Mouse (Mus musculus): ENCODE data around the gene Ercc6.

Gene Ercc6

DNA sequence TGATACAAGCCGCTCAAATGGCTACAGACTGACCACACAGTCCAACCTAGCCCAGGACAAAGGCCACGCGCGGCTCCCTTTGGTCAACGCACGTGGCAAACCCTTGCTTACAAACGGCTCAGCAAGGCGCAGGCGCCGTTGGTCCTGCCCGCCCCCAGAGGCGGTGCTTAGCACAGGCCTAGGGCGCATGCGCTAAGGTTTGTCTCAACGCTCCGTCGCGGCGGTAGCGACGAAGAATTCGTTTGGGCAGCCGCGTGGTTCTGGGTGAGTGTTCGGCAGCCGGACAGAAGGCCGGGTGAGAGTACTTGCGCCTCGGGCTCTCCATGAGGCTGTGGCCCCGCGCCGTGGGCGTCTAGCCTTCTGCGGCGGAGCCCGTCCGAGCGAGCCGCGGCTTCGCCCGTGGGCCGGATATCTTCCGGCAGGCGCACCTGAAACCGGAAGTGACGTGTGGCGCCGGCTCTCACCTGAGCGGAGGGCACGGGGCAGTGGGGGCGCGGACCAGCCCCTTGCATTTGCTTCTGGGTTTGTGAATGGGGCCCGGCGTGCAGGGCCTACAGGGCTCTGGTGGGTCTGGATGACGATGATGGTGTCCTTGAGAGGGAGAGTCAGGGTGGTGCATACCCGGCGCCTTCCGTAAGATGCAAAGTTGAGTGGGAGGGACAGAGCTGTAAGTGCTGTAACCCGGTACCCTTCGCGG lies at the start of gene Ercc6:
TSS of gene Ercc6 (plus strand) at position 186 of the 697 bp plus-strand sequence.
- DNase-seq = peak; percentile 93

DNA sequence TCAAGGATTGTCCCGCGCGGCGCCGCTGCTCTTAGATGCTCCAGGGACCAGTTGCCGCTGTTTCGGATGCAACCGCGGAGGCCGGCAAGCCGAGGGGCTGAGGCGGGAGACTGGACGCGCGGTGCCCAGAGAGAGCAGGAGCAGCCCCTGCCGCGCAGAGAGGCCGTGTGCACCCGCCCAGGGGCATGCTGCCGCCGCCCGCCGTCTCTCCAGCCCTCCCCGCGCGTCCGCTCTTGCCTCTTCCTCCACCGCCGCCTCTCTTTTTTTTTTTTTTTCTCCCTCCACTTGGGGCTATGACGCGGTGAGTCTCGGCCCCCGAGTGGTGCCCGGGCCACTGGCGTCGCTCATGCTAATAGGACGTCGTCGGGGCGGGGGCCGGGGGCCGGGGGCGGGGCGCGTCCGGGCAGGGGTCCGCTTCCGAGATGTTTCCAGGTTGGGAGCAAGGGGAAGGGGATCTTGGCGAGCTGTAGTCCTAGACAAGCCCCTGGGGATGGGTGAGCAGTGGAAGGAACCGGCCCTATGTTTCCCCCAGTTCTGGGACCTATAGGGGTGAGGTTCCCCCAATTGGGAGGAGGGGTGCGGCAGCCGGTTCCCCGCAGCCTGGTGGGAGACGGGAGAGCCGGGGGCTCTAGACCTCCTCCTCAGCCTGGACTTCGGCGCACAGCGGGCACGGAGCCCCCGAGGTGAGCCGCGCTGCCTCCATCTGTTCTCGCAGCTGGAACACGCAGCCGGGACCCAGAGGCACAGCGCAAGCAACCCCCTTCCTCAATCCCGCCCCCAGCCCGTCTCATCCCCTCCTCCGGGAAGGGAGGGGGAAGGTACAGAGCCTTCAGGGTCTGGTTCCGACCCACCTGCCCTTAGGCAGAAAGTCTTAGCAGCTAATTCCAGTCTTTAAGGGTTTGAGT lies 48.5 kb upstream of the Ercc6 start, which contains the start of gene Slc18a3:
TSS of gene Slc18a3 (minus strand) at position 250 of the 905 bp plus-strand sequence.
- DNase-seq = no peak

DNA sequence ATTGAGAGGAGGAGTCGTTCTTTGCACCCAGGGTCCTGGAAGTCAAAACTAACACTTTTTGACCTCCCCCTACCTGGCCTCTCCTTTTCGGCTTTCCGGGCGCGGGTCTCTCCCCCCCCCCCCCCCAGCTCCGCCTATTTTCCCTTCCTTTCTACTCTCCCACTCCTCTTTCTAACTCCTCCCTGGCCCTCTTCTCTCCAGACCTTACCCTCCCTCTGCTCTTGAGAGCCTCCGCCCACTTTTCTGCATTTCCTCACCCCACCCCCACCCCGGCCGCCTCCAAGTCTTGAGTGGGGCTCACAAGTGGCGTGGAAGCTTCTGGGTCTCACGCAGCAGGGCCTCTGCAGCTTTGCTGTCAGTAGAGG lies 47.8 kb upstream of the Ercc6 start:
- DNase-seq = no peak

DNA sequence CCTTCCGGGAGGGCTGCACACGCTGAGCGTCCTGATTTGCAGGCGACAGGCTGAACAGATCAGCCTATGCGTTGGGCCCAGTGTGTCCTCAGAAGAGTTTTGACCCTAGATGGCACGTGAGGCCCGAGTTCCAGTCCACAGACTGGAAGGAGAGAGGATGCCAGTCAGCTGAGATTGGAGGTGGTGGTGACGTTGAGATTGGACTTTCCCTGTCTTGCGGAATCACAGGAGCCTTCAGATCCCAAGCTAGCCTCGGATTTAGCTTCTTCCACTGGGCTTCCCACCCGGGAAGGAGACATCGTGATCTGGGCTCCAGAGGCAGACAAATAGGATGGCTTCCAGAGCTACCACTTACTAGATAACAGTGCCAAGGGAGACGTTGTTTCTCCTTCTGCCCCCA lies 47.4 kb upstream of the Ercc6 start, which contains the start of gene Chat:
TSS of gene Chat (minus strand) at position 101 of the 400 bp plus-strand sequence.
- DNase-seq = no peak

DNA sequence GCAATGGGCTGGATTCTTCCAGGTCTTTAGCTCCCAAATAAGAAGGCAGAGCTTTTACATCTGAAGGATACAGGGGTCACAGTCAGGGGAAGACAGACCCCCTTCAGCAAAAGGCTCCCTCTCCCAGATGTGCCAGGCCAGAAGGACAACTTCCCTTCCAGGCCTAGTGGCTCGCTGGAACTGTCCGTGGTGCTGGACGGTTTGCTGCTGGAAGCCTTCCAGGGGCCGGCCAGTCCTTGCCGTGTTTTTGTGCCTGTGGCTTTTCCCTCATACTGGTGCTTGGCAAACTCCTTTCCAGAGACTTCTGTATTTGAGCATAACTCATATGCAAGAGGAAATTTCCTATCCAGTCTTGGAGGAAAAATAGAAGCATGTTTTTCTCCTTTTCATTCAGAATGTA lies 45.7 kb upstream of the Ercc6 start:
- DNase-seq = no peak

DNA sequence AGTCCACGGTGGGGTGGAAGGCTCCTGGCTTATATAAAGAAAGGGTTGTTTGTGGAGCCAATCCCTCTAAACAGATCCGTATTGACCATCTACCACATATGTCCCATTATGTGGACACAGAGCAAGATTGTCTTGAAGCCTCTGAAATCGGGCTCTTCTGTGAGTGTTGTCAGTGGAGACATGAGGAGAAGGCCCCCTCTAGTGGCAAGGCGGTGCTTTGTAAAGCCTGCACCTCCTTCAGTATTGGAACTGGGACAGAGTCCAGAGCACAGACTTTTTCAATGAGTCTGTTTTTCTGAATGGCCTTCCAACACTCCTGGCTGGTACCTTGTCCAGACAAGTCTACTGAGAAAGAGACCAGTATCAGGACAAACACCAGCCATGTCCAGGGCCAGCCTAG lies 40.3 kb upstream of the Ercc6 start:
- peak; percentile 46 for DNase-seq

DNA sequence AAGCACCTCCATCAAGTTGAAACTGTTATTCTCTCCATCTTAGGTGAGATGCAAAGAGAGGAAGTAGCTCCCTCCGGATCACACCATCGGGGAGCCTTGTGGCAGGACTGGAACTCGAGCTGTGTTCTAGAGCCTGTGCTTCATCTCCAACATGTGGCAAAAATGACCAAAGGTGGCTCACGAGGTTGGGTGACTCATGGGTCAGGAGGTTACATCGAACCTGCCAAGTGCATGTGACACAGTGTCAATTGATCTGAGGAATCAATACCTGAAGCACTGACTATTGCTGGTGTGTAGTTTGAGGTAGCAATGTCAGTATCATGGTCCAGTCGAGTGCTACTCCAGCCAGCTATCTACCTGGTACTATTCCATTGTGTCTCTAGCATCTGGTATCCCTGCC lies 36.8 kb upstream of the Ercc6 start:
- DNase-seq = no peak

DNA sequence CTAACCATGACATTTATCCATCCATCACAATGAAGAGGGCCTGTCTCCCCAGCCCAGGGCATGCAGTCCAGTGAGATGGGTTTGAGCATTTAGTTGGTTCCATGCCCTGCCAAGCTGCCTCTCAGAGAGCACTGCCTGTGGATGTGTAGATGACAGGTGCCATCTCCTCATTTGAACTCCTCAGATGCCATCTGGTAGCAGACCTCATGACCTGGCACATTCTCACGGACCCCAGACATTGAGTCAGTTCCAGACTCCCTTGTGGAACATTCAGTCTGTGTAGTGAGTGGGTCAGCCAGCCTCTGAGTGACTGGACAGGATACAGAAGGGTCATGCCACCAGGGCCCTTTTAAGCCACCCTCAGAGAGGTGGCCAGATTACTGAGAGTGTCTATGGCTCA lies 35.7 kb upstream of the Ercc6 start:
- peak; percentile 18 for DNase-seq

DNA sequence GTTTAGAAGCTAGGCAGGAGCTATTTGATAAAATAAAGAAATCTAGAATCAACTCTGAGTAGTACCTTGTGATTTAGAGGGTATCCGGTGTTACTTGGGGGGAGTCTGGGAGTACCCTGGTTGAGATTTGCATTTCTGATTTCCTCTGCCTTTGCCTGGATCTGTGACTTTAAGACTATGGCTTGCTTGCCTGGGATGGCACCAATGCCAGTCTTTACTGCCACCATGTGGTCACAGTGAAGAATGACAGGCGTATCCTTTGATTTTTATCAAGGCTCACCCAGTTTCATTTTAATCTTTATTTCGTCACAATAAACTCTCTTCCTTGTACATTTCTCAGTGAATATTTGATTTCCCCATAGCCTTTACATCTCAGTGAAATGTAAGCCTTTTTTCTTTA lies 31.3 kb upstream of the Ercc6 start:
- no peak for DNase-seq

DNA sequence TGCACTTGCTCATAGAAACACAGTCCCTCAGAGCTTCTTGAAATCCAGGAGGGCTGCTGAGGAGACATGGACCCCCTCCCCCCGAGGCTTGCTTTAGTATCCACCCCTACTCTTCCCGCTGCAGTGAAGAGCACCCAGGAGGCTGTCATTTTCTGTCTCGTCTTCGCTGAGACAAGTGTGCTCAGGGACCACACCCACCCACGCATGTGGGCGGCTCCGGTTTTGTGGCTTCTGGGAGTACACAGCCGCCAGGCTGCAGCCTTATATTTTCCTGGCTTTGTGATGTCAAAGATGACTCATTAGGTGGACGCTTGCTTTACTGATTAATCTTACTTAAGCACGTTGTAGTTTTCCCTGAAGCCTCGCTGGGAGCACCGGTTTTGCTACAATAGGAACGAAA lies 20.8 kb upstream of the Ercc6 start:
- DNase-seq = no peak

DNA sequence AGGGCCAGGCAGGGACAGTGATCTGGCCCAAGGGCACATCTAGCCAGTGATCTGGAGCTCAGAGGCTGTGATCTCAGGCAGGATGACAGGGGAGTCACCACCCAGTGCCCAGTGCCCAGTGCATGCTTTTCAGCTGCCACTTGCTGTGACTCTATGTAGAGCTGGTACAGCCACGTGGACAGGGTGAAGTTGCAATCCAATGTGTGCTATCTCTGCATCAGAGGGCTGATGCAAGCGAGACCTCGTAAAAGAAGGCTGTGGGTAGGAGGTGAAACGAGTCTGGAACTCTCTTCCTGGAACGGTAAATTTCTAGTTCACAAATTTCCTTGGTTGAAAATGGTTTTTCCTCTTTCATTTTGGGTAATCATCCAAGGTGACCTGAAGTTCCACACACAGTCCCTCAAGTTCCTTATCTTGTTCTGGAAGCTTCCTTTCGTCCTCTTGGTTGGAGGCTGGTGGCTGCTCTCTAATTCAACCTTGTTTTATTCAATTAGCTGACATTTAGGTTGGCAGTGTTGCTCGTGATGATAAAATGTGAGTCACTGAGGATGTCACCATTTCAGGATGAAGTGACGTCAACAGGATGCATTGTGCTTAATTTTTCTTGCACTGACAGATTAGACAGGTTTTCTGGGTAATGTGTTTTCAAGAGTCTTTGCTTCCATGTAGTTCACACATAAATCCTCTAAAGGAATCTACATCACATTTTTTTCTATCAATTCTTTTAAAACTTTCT lies 17.0 kb upstream of the Ercc6 start:
- no peak for DNase-seq

DNA sequence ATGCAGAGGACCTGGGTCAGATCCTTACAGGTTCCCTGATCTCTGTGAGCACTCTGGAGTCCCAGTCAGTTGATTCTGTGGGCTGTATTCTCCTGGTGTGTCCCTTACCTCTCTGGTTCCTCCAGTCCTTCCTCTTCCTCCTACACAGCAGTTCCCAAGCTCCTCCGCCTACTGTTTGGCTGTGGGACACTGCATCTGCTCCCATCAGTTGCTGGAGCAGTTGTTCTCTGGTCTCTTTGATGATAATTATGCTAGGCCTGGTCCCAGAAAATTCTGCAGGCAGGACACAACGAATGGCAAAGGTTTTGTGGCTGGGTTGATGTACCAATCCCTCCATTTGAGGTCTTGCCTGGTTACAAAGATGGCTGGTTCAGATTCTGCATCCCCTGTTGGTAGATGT lies 12.0 kb upstream of the Ercc6 start:
- no peak for DNase-seq

DNA sequence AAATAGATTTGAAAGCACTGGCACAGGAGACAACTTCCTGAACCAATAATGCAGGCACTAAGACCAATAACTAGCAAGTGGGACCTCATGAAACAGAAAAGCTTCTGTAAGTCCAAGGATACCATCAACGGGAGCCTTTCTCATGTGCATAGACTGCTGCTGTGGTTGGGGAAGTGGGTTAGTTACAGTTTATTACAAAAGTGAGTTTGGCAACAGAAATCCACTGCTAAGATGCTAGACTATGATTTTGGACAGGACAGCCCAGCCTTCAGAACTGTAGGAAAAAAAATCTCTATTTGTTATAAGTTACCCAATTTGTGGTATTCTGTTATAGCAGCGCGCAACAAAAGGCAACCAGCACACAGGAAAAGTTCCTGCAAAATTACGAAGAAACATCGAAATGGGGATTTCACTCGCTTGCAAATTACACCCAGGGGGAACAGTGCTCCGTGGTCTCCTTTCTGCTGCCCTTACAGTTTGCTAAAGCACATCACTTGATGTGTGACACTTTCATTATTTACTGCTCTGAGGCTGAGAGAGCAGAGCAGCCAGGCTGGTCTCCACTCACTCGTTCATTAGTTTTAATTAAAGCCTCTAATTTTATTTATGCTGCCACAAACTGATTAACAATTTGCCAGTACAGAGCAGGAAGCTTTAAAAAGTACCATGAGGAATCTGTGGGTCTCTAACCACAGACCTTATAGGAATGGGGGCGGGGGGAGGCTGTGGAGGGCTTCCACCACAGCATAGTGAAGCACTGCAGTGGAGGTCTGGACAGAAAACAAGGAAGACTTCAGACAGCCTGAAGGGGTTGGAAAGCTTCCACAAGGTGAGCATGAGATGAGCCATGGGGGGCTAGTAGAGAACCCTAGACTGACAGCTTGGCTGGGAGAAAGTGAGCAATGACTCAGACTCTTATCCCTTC lies 10.3 kb upstream of the Ercc6 start:
- DNase-seq = no peak

DNA sequence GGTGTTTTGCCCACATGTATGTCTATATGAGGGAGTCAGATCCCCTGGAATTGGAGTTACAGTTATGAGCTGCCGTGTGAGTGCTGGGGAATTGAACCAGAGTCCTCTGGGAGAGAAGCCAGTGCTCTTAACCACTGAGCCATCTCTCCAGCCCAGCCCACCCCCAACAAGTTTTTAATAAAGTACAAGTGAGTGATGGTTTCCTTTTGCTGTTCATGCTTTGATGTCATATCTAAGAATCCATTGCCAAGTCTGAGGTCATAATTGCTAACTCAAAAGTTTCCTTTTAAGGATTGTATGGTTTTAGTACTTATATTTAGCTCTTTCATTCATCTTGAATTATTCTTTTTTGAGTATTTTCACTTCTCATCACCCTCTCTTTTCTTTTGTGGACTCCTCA lies 9.4 kb upstream of the Ercc6 start:
- DNase-seq = no peak

DNA sequence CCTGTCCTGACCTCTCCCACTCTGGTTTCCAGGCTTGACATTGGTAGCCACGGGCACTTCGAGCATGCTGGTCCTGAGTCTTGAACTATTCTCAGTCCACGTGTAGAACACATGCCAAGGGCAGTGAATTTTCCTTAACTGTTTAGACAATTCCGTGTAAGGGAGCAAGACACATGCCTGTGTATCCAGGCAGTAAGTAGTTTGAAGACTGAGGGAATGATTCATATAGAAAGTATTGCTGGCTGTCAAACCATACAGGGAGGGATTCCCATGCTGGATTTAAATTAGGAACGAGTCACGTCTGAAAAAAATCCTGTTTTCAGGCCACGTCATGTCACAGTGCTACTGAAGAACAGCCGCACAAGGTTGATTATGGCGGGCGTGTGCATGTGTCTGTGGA lies 7.0 kb upstream of the Ercc6 start:
- no peak for DNase-seq

DNA sequence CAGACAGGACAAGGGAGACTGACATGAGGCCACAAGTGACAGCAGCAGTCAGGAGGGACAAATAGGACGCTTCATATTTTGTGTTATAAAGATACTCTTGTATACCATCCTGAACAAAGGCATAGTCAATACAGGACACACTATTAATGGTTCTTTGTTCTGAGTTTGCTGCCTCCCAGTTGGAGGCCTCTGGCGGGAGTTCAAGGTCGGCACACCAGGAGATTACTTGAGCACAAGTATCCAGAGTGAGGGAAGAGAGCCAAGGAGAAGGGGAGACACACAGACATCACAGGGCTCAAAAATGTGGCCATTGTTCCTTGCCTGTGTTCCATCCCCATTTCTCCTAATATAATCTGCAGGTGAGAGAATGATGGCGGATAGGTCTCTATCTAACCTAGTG lies 6.1 kb upstream of the Ercc6 start:
- DNase-seq = no peak

DNA sequence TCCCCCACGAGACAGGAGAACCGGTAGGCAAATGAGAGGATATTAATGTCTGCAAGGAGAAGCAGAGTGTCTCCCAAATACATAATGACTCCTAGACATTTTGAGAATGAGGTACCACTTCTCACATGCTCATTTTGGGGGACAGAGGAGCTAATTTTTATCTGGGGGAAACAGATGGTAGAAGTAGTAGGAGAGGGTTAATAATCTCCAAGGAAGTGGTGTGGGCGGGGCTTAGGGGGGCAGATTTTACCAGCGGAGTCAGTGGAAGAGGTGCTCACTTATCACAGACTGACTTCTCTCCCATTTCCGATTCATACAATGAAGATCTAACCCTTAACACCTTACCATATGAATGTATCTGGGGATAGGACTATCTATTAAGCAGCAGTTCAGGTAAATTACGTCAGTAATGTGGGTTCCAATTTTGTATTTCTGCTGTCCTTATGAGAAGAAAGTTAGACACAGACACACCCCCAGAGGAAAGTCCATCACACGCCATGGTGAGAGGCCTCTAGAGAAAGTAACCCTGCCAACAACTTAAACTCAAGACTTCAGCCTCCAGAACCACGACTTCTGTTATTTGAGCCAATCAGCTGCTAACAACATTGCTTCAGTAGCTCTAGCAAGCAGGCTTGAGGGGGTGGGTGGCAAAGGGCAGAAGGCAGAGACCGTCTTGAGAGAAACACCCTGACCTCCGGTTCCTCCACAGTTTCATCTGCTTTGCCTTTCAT lies 5.1 kb upstream of the Ercc6 start:
- no peak for DNase-seq

DNA sequence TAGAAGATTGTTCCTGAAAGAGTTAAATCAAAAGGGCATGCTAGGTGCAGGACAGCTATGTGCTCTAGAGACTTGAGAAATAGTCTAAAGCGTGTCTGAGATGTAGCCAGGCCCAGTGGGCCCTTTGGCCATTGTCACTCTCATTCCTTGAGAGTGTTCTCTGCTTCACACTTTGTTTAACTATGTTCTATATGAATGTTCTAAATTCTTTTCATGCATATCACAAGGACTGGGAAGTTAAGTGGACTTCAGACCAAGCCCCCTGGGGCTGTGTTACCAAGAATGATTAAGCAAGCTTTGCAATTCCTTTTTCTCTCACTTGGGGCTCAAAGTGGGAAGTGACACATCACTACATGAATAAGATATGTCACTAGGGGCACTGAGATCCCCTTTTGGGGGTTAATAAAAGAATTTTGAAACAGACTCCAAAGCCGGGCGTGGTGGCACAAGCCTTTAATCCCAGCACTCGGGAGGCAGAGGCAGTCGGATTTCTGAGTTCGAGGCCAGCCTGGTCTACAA lies 3.8 kb upstream of the Ercc6 start:
- DNase-seq = no peak

DNA sequence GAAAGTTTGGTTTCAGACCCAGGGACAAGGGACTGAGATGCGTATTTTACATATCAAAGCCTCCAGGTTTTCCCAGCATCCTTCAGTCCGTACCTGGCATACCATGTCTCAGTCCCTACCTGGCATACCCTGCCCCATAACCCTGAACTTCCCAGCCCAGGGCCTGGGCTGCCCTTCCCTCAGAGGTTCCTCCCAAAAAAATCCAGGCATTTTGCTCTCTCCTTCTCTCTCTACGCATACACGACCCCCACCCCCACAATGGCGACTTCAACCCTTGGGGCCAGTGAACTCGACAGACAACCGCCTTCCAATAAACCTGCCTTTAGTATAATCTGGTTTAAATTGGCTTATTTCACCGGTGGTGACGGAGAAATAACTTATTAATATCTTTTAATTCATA lies 409 bp upstream of the Ercc6 start:
- DNase-seq = peak; percentile 39

DNA sequence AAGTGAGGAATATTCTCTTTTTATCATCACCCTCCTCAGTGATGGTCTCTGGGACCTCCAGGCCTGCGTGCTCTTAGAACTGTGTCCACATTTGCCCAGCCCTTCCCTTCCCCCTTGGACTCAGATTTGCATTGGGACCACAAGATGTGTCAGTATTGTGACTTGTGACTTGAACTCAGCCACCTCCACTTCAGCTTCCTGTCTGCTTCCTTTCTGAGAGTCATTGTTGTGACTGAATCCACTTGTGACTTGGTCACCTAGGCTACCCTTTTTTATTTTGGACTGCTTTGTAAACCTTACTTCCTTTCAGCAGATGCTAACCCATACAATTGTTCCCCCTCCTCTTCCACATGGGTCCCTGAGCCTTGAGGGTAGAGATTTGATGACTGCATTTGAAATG lies 2.8 kb downstream of the Ercc6 start:
- no peak for DNase-seq

DNA sequence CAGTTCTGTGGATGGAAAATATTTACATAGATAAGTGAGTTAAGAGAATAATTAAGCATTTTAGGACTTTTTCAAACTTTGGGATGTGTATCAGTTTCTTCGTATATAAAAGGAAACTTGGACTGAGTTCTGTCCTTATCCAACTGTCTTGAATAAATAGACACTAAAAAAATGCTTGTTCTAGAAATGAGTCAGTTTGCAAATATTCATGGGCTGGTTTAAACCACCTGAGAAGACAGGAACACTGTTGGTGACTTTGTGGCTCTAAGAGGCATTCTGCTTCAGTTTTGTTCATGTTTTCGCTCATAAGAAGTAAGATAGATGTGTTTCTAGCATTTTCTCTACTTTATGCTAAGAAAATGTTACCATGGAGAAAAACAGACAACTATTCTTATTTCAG lies 5.2 kb downstream of the Ercc6 start:
- DNase-seq = no peak
